Mouse (Mus musculus) small intestine, adult 2 months (tissue): ENCODE data around the gene Ccm2.

Experiments
- CTCF ChIP-seq: fragments of 200-500 bp; IDR thresholded peaks from 2 replicates; pipeline ENCODE4 v1.5.1; 2012; ENCODE audit warnings: low read depth, mild to moderate bottlenecking, control low read depth, inconsistent platforms, low read length, moderate library complexity, mixed read lengths; ENCODE audit not compliant: insufficient replicate concordance, insufficient read length; ENCODE audit errors: extremely low read depth
- POLR2A ChIP-seq: fragments of 200-500 bp; IDR thresholded peaks from 2 replicates; pipeline ENCODE4 v1.6.1; 2012; ENCODE audit warnings: low read depth, mild to moderate bottlenecking, control low read depth, inconsistent platforms, low read length, moderate library complexity

GRCm38 (mm10) chr11:6587249-6587940 is 40.7 kb downstream of the Ccm2 start:
- TF ChIP-seq CTCF (no peak), POLR2A (no peak)
